In genomic region chr6:34355349-34355747, GRCm38 (mm10) we compare ENCODE assay signal across 17 mouse cellular contexts. TPM values are rescaled to one million over a fixed set of nuclear protein-coding genes. Genes with fewer than 3 reads are reported as not detected.
DNase-seq lines count a peak whose midpoint lies in the region; ATAC-seq and TF ChIP-seq lines count a peak whose summit lies in the region.
"Had no signal": no experiment of that assay in that cellular context is flagged by ENCODE, and none has a peak within 500 bp of the region (broad histone marks: within the 10 kb centered on the region; RNA-seq: fewer than 3 reads in every experiment).

No protein-coding gene starts in this region.

- H3K27ac ChIP-seq in heart, embryonic 14.5 days (replicated peaks in 1 of 2; ENCODE audit: control insufficient read depth in 1 of 2, insufficient read depth in 1 of 2, low read depth in 2 of 2, low read length in 2 of 2): no peak overlapping the region; a peak in 1 of 4 replicates
- H3K27ac ChIP-seq in heart, embryonic 12.5 days (ENCODE audit: poor library complexity, severe bottlenecking): no peak overlapping the region
- no peak overlapping the region for H3K27ac ChIP-seq in lung, embryonic 14.5 days (ENCODE audit: low read depth)
- H3K27ac ChIP-seq in intestine, postnatal 0 days (ENCODE audit: low read depth, low read length): no peak overlapping the region
- H3K27ac ChIP-seq: kidney, postnatal 0 days; midbrain, embryonic 15.5 days; stomach, embryonic 15.5 days had no signal

- 29% methylated on average over 6 of the region's 6 CpGs for WGBS in heart, embryonic 14.5 days
- 25% methylated on average over 6 of the region's 6 CpGs for WGBS in heart, embryonic 12.5 days
- WGBS in lung, embryonic 14.5 days: 36% methylated on average over 6 of the region's 6 CpGs
- WGBS in intestine, postnatal 0 days: 50% methylated on average over 6 of the region's 6 CpGs

- H3K9ac ChIP-seq in heart, embryonic 14.5 days (ENCODE audit: low read length): no peak overlapping the region
- no peak overlapping the region for H3K9ac ChIP-seq in heart, embryonic 12.5 days
- no peak overlapping the region for H3K9ac ChIP-seq in lung, embryonic 14.5 days
- no peak overlapping the region for H3K9ac ChIP-seq in intestine, postnatal 0 days (ENCODE audit: low read depth, low read length)
- H3K9ac ChIP-seq: midbrain, embryonic 15.5 days; stomach, embryonic 15.5 days had no signal

- ATAC-seq in heart, embryonic 14.5 days (ENCODE audit: insufficient number of reproducible peaks, insufficient read depth, low FRiP score, low read depth): no peak
- no peak for ATAC-seq in heart, embryonic 12.5 days (ENCODE audit: insufficient number of reproducible peaks, low FRiP score)
- ATAC-seq in lung, embryonic 14.5 days (ENCODE audit: insufficient read depth): peak; percentile 50; the same call in 1 of the 2 replicates
- peak; percentile 41; the same call in 1 of the 2 replicates for ATAC-seq in intestine, postnatal 0 days
- ATAC-seq: activated CD4-positive, CD25-positive, alpha-beta regulatory T cell, adult 4 months; CD4-positive, CD25-positive, alpha-beta regulatory T cell, adult 4 months; forebrain, embryonic 14.5 days; midbrain, embryonic 15.5 days had no signal

- H3K9me3 ChIP-seq in heart, embryonic 14.5 days (ENCODE audit: control insufficient read depth, low read length): no peaks in the 10 kb centered on the region
- H3K9me3 ChIP-seq in heart, embryonic 12.5 days (replicated peaks): no peaks in the 10 kb centered on the region
- H3K9me3 ChIP-seq in lung, embryonic 14.5 days (ENCODE audit: low read depth, low read length): no peaks in the 10 kb centered on the region
- no peaks in the 10 kb centered on the region for H3K9me3 ChIP-seq in intestine, postnatal 0 days (ENCODE audit: control insufficient read depth)
- H3K9me3 ChIP-seq: midbrain, embryonic 15.5 days; stomach, embryonic 15.5 days had no signal

- H3K4me1 ChIP-seq in heart, embryonic 14.5 days (ENCODE audit: control insufficient read depth in 2 of 2, insufficient read depth in 2 of 2, low read length in 2 of 2): peaks cover 6 to 11% of the 10 kb centered on the region in 2 experiments
- H3K4me1 ChIP-seq in heart, embryonic 12.5 days (replicated peaks): peaks cover 31% of the 10 kb centered on the region
- peaks cover 13% of the 10 kb centered on the region for H3K4me1 ChIP-seq in lung, embryonic 14.5 days (ENCODE audit: insufficient read depth)
- no peaks in the 10 kb centered on the region for H3K4me1 ChIP-seq in intestine, postnatal 0 days (replicated peaks; ENCODE audit: control insufficient read depth, insufficient read depth, low read length)

- peak; percentile 28 for DNase-seq in lung, embryonic 14.5 days
- no peak for DNase-seq in lung, postnatal 4 days
- DNase-seq in yolk sac, embryonic 10.5 days (ENCODE audit: low spot score): peak; percentile 54
- DNase-seq in left cerebral cortex, postnatal 10 days (ENCODE audit: extremely low spot score in 1 of 2, low spot score in 2 of 2): no peak
- DNase-seq: cerebellum, postnatal 14 days; layer of hippocampus, adult 9-11 months; spleen, adult 18-20 months; thymus, postnatal 25 days had no signal

- H3K36me3 ChIP-seq in heart, embryonic 14.5 days (ENCODE audit: control insufficient read depth, insufficient read depth, low read length): no peaks in the 10 kb centered on the region
- H3K36me3 ChIP-seq in heart, embryonic 12.5 days: no peaks in the 10 kb centered on the region
- no peaks in the 10 kb centered on the region for H3K36me3 ChIP-seq in lung, embryonic 14.5 days (ENCODE audit: insufficient read depth)
- no peaks in the 10 kb centered on the region for H3K36me3 ChIP-seq in intestine, postnatal 0 days (ENCODE audit: control insufficient read depth, insufficient read depth)
- H3K36me3 ChIP-seq: midbrain, embryonic 15.5 days; stomach, embryonic 15.5 days had no signal

- intact Hi-C loops in left cerebral cortex, postnatal 10 days (cut with DNase I): no loop called here

- TF ChIP-seq CTCF in lung, embryonic 14.5 days (IDR thresholded peaks at IDR 0.05; ENCODE audit: low read depth): peak; percentile 46; the same call in 1 of the 2 replicates
- TF ChIP-seq CTCF in intestine, postnatal 0 days (IDR thresholded peaks at IDR 0.05; ENCODE audit: low read depth): peak; percentile 62

- H3K27me3 ChIP-seq in heart, embryonic 14.5 days (ENCODE audit: control insufficient read depth, insufficient read depth, low read length): no peaks in the 10 kb centered on the region
- no peaks in the 10 kb centered on the region for H3K27me3 ChIP-seq in heart, embryonic 12.5 days (replicated peaks)
- no peaks in the 10 kb centered on the region for H3K27me3 ChIP-seq in lung, embryonic 14.5 days (ENCODE audit: insufficient read depth, low read length)
- H3K27me3 ChIP-seq in intestine, postnatal 0 days (replicated peaks; ENCODE audit: control insufficient read depth, insufficient read depth, low read length): no peaks in the 10 kb centered on the region
- H3K27me3 ChIP-seq: midbrain, embryonic 15.5 days; stomach, embryonic 15.5 days had no signal

- H3K4me3 ChIP-seq in heart, embryonic 14.5 days (ENCODE audit: control insufficient read depth in 1 of 2, insufficient read depth in 1 of 2, low read depth in 1 of 2, low read length in 2 of 2): no peak overlapping the region
- H3K4me3 ChIP-seq in heart, embryonic 12.5 days: no peak overlapping the region
- no peak overlapping the region for H3K4me3 ChIP-seq in lung, embryonic 14.5 days (ENCODE audit: low read depth, low read length)
- no peak overlapping the region for H3K4me3 ChIP-seq in intestine, postnatal 0 days (ENCODE audit: low read depth, low read length)
- H3K4me3 ChIP-seq: midbrain, embryonic 15.5 days; stomach, embryonic 15.5 days had no signal

- H3K4me2 ChIP-seq in heart, embryonic 14.5 days (ENCODE audit: low read length): 0 out of 2 replicates have a peak overlapping the region, but pooled peaks have one; percentile 71
- no peak overlapping the region for H3K4me2 ChIP-seq in heart, embryonic 12.5 days
- H3K4me2 ChIP-seq in lung, embryonic 14.5 days: no peak overlapping the region
- no peak overlapping the region for H3K4me2 ChIP-seq in intestine, postnatal 0 days (replicated peaks; ENCODE audit: low read depth)
- H3K4me2 ChIP-seq: midbrain, embryonic 15.5 days; stomach, embryonic 15.5 days had no signal

RNA-seq across cellular contexts. Expression of gene Akr1b8, which starts 1.4 kb away (rescaled TPM):
- 11.3 and 11.5 TPM in 2 replicates for polyA plus RNA-seq in heart, embryonic 14.5 days (2014; fragmentation: Nextera tagmentation; extraction: Ambion mirVana)
- 15.3 and 16.0 TPM in 2 replicates for polyA plus RNA-seq in heart, embryonic 12.5 days (2016; fragmentation: Nextera tagmentation; extraction: Ambion mirVana)
- polyA plus RNA-seq in lung, embryonic 14.5 days (2014; fragmentation: Nextera tagmentation; extraction: Ambion mirVana): 12.4 and 14.0 TPM in 2 replicates
- polyA plus RNA-seq in intestine, postnatal 0 days (2015; fragmentation: Nextera tagmentation; extraction: Ambion mirVana): 5.8 and 6.5 TPM in 2 replicates
- total RNA-seq in left cerebral cortex, postnatal 10 days (2021): 1 to 10 TPM in 1 of 2 experiments, under 1 TPM in 1; 0.84 to 1.1 TPM
- polyA plus RNA-seq: activated CD4-positive, CD25-positive, alpha-beta regulatory T cell, adult 4 months; CD4-positive, CD25-positive, alpha-beta regulatory T cell, adult 4 months had no signal

RNA-seq across cellular contexts. Expression of gene Akr1b10, which starts 28.7 kb away (rescaled TPM):
- polyA plus RNA-seq in heart, embryonic 14.5 days (2014; fragmentation: Nextera tagmentation; extraction: Ambion mirVana): 70.9 and 73.0 TPM in 2 replicates
- 54.9 and 62.0 TPM in 2 replicates for polyA plus RNA-seq in heart, embryonic 12.5 days (2016; fragmentation: Nextera tagmentation; extraction: Ambion mirVana)
- polyA plus RNA-seq in lung, embryonic 14.5 days (2014; fragmentation: Nextera tagmentation; extraction: Ambion mirVana): 22.3 and 26.8 TPM in 2 replicates
- 9.9 and 10.5 TPM in 2 replicates for polyA plus RNA-seq in intestine, postnatal 0 days (2015; fragmentation: Nextera tagmentation; extraction: Ambion mirVana)
- 10 to 100 TPM; 15.6 to 15.7 TPM for total RNA-seq in left cerebral cortex, postnatal 10 days (2021)

RNA-seq across cellular contexts. Expression of gene Akr1b3, which starts 38.1 kb away (rescaled TPM):
- 183 and 187 TPM in 2 replicates for polyA plus RNA-seq in heart, embryonic 14.5 days (2014; fragmentation: Nextera tagmentation; extraction: Ambion mirVana)
- 176 and 177 TPM in 2 replicates for polyA plus RNA-seq in heart, embryonic 12.5 days (2016; fragmentation: Nextera tagmentation; extraction: Ambion mirVana)
- 165 and 170 TPM in 2 replicates for polyA plus RNA-seq in lung, embryonic 14.5 days (2014; fragmentation: Nextera tagmentation; extraction: Ambion mirVana)
- polyA plus RNA-seq in intestine, postnatal 0 days (2015; fragmentation: Nextera tagmentation; extraction: Ambion mirVana): 69.4 and 72.9 TPM in 2 replicates
- 10 to 100 TPM; 57.2 to 60.9 TPM for total RNA-seq in left cerebral cortex, postnatal 10 days (2021)

RNA-seq across cellular contexts. Expression of gene Akr1b7, which starts 56.8 kb away (rescaled TPM):
- polyA plus RNA-seq in heart, embryonic 14.5 days (2014; fragmentation: Nextera tagmentation; extraction: Ambion mirVana): 0.15 TPM in 1 of 2 replicates, not detected in the other
- polyA plus RNA-seq in heart, embryonic 12.5 days (2016; fragmentation: Nextera tagmentation; extraction: Ambion mirVana): 0.13 and 0.14 TPM in 2 replicates
- 0.15 TPM in 1 of 2 replicates, not detected in the other for polyA plus RNA-seq in lung, embryonic 14.5 days (2014; fragmentation: Nextera tagmentation; extraction: Ambion mirVana)
- 5.3 and 6.5 TPM in 2 replicates for polyA plus RNA-seq in intestine, postnatal 0 days (2015; fragmentation: Nextera tagmentation; extraction: Ambion mirVana)
- not detected for total RNA-seq in left cerebral cortex, postnatal 10 days (2021)
- polyA plus RNA-seq: activated CD4-positive, CD25-positive, alpha-beta regulatory T cell, adult 4 months; forebrain, embryonic 14.5 days; midbrain, embryonic 15.5 days had no signal

Comparison
In these comparisons a context has a peak if more than half of its experiments do, and no peak if none do; other contexts are left out.
1. DNase-seq: peak in lung, embryonic 14.5 days (single experiment) and yolk sac, embryonic 10.5 days (single experiment); none in lung, postnatal 4 days (0 of 2) and left cerebral cortex, postnatal 10 days (0 of 2).
2. ATAC-seq: peak in lung, embryonic 14.5 days (single experiment) and intestine, postnatal 0 days (single experiment); none in heart, embryonic 14.5 days (single experiment) and heart, embryonic 12.5 days (single experiment).